Mouse (Mus musculus) limb, embryonic 11.5 days (tissue): ENCODE results near the gene Tenm4. TPM values are rescaled to one million over a fixed set of nuclear protein-coding genes. Genes with fewer than 3 reads are reported as not detected.

Experiments
- ATAC-seq: fragments of 200-750 bp; cut with Nextera tagmentation; 2 replicates; pipeline ENCODE4 v1.8.0; 2017; ENCODE audit warnings: low read depth; ENCODE audit not compliant: insufficient number of reproducible peaks, low FRiP score, low TSS enrichment
- DNase-seq: peaks from one replicate; pipeline ENCODE4 v3.0.0-alpha.2; 2015; ENCODE audit warnings: low spot score
- H3K27ac ChIP-seq: fragments of 300-500 bp; sonication (generic); replicated peaks from 2 replicates; pipeline ENCODE4 v1.5.1; 2014; ENCODE audit warnings: low read depth, mild to moderate bottlenecking, low read length
- H3K27me3 ChIP-seq: fragments of 300-500 bp; sonication (generic); 2 replicates; pipeline ENCODE4 v1.6.1; 2014; ENCODE audit warnings: mild to moderate bottlenecking, low read length, mixed read lengths; ENCODE audit not compliant: control insufficient read depth, insufficient read depth
- H3K36me3 ChIP-seq: fragments of 300-500 bp; sonication (generic); 2 replicates; pipeline ENCODE4 v1.6.1; 2014; ENCODE audit warnings: mild to moderate bottlenecking, low read length, moderate library complexity, mixed read lengths; ENCODE audit not compliant: control insufficient read depth, insufficient read depth
- H3K4me1 ChIP-seq: fragments of 300-500 bp; sonication (generic); 2 replicates; pipeline ENCODE4 v1.6.1; 2014; ENCODE audit warnings: low read length, mixed read lengths; ENCODE audit not compliant: control insufficient read depth, insufficient read depth
- H3K4me2 ChIP-seq: fragments of 300-500 bp; sonication (generic); 2 replicates; pipeline ENCODE4 v1.6.1; 2014; ENCODE audit warnings: low read depth, mild to moderate bottlenecking, moderate library complexity; ENCODE audit not compliant: severe bottlenecking
- H3K4me3 ChIP-seq: fragments of 300-500 bp; sonication (generic); 2 replicates; pipeline ENCODE4 v1.5.1; 2014; ENCODE audit warnings: low read depth, low read length
- H3K9ac ChIP-seq: fragments of 300-500 bp; sonication (generic); 2 replicates; pipeline ENCODE4 v1.6.1; 2014; ENCODE audit warnings: mild to moderate bottlenecking, low read length
- H3K9me3 ChIP-seq: fragments of 300-500 bp; sonication (generic); 2 replicates; pipeline ENCODE4 v1.6.1; 2016; ENCODE audit warnings: low read length; ENCODE audit not compliant: control insufficient read depth
- WGBS: fragments of 180-500 bp; shearing (Covaris S2); extraction: QIAGEN DNeasy Blood & Tissue Kit; methylation state at CpG from one replicate; pipeline ENCODE4 v1.1.7; 2014; 5-methylcytosine and 5-hydroxymethylcytosine counted together
- polyA plus RNA-seq: library from polyadenylated mRNA; unstranded; fragments of >200 nt; fragmentation: Nextera tagmentation; extraction: Ambion mirVana; gene quantifications from 2 replicates; pipeline ENCODE4 v1.2.1, GENCODE M21; 2014

Tenm4 gene
- polyA plus RNA-seq, 1 experiment from 2014 or later, result 43.1 TPM

GRCm38 (mm10) chr7:96536313-96536880, 365.4 kb downstream of the Tenm4 start:
- Histone ChIP-seq H3K27ac (no peak overlapping the region), H3K9me3 (no peaks in the 10 kb centered on the region), H3K4me3 (no peak overlapping the region), H3K36me3 (no peaks in the 10 kb centered on the region), H3K9ac (no peak overlapping the region), H3K27me3 (no peaks in the 10 kb centered on the region), H3K4me1 (peaks cover 39% of the 10 kb centered on the region), H3K4me2 (no peak overlapping the region)
- WGBS, result 34% methylated on average over 9 of the region's 9 CpGs
- DNase-seq (no peak), ATAC-seq (no peak)

GRCm38 (mm10) chr7:96539248-96540034, 368.4 kb downstream of the Tenm4 start:
- H3K27me3 ChIP-seq, result no peaks in the 10 kb centered on the region

GRCm38 (mm10) chr7:96540458-96541096, 369.5 kb downstream of the Tenm4 start:
- Histone ChIP-seq H3K27ac (peak overlapping the region; percentile 18; the same call in 1 of the 2 replicates), H3K27me3 (no peaks in the 10 kb centered on the region), H3K9me3 (no peaks in the 10 kb centered on the region), H3K4me2 (no peak overlapping the region), H3K9ac (no peak overlapping the region), H3K4me3 (no peak overlapping the region), H3K4me1 (peaks cover 24% of the 10 kb centered on the region), H3K36me3 (no peaks in the 10 kb centered on the region)
- 35% methylated on average over 7 of the region's 7 CpGs for WGBS
- ATAC-seq (peak; percentile 79), DNase-seq (peak; percentile 56)

More at GRCm38 (mm10) chr7:96539248-96540034, 368.4 kb downstream of the Tenm4 start:
- ATAC-seq, result no peak
- 0 out of 2 replicates have a peak overlapping the region, but pooled peaks have one; percentile 14 for H3K27ac ChIP-seq
- peaks cover 26% of the 10 kb centered on the region for H3K4me1 ChIP-seq
- DNase-seq, result no peak
- WGBS, result 83% methylated on average over 4 of the region's 4 CpGs
- no peak overlapping the region for H3K4me3 ChIP-seq
- no peaks in the 10 kb centered on the region for H3K36me3 ChIP-seq
- H3K9ac ChIP-seq, result no peak overlapping the region
- no peak overlapping the region for H3K4me2 ChIP-seq
- H3K9me3 ChIP-seq, result no peaks in the 10 kb centered on the region

- WGBS, result 46% methylated on average over 5 of the region's 5 CpGs
- no peak for ATAC-seq
- Histone ChIP-seq H3K9me3 (no peaks in the 10 kb centered on the region), H3K9ac (no peak overlapping the region), H3K36me3 (no peaks in the 10 kb centered on the region), H3K4me2 (no peak overlapping the region), H3K4me3 (no peak overlapping the region), H3K27me3 (no peaks in the 10 kb centered on the region), H3K4me1 (peaks cover 6% of the 10 kb centered on the region), H3K27ac (no peak overlapping the region)
- no peak for DNase-seq
These were observed 374.9 kb downstream of the Tenm4 start for GRCm38 (mm10) chr7:96545979-96546378.

GRCm38 (mm10) chr7:96551809-96552208, 380.8 kb downstream of the Tenm4 start:
- no peak overlapping the region for H3K4me3 ChIP-seq
- H3K27me3 ChIP-seq, result no peaks in the 10 kb centered on the region
- no peak overlapping the region for H3K27ac ChIP-seq
- H3K9ac ChIP-seq, result no peak overlapping the region
- H3K4me1 ChIP-seq, result peaks cover 51% of the 10 kb centered on the region
- no peaks in the 10 kb centered on the region for H3K36me3 ChIP-seq
- DNase-seq (peak; percentile 33), ATAC-seq (no peak)
- H3K4me2 ChIP-seq, result no peak overlapping the region
- no peaks in the 10 kb centered on the region for H3K9me3 ChIP-seq
- WGBS, result 31% methylated on average over 4 of the region's 4 CpGs

GRCm38 (mm10) chr7:96552292-96552860, 381.3 kb downstream of the Tenm4 start:
- WGBS, result 45% methylated on average over 7 of the region's 7 CpGs
- Histone ChIP-seq H3K36me3 (no peaks in the 10 kb centered on the region), H3K9ac (no peak overlapping the region), H3K4me3 (no peak overlapping the region), H3K9me3 (no peaks in the 10 kb centered on the region), H3K27ac (0 out of 2 replicates have a peak overlapping the region, but pooled peaks have one; percentile 39), H3K4me1 (peaks cover 53% of the 10 kb centered on the region), H3K4me2 (no peak overlapping the region), H3K27me3 (no peaks in the 10 kb centered on the region)
- ATAC-seq (no peak), DNase-seq (peak; percentile 36)

GRCm38 (mm10) chr7:96554277-96554690, 383.2 kb downstream of the Tenm4 start:
- H3K9ac ChIP-seq, result no peak overlapping the region
- DNase-seq (peak; percentile 76), ATAC-seq (no peak)
- H3K4me3 ChIP-seq, result no peak overlapping the region
- H3K4me2 ChIP-seq, result no peak overlapping the region
- peaks cover 53% of the 10 kb centered on the region for H3K4me1 ChIP-seq
- no peaks in the 10 kb centered on the region for H3K9me3 ChIP-seq
- H3K27ac ChIP-seq, result peak overlapping the region; percentile 54; the same call in 1 of the 2 replicates
- 0 out of 2 replicates have a peak, but pooled peaks cover 2% of the 10 kb centered on the region for H3K36me3 ChIP-seq
- no peaks in the 10 kb centered on the region for H3K27me3 ChIP-seq
- 27% methylated on average over 6 of the region's 6 CpGs for WGBS

GRCm38 (mm10) chr7:96555294-96555693, 384.2 kb downstream of the Tenm4 start:
- ATAC-seq (no peak), DNase-seq (peak; percentile 49)
- Histone ChIP-seq H3K27ac (peak overlapping the region; percentile 54), H3K4me1 (peaks cover 53% of the 10 kb centered on the region), H3K4me2 (no peak overlapping the region), H3K9ac (no peak overlapping the region), H3K36me3 (0 out of 2 replicates have a peak, but pooled peaks cover 2% of the 10 kb centered on the region), H3K9me3 (no peaks in the 10 kb centered on the region), H3K27me3 (no peaks in the 10 kb centered on the region), H3K4me3 (no peak overlapping the region)
- 6% methylated on average over 5 of the region's 5 CpGs for whole genome bisulfite sequencing
